Mouse (Mus musculus): Measurements from ENCODE around the gene Brox.
"Not testable (repeated sequence)": the region's sequence is repeated elsewhere in the genome, so short reads cannot be mapped to it uniquely, and the experiment has no call there.

DNA sequence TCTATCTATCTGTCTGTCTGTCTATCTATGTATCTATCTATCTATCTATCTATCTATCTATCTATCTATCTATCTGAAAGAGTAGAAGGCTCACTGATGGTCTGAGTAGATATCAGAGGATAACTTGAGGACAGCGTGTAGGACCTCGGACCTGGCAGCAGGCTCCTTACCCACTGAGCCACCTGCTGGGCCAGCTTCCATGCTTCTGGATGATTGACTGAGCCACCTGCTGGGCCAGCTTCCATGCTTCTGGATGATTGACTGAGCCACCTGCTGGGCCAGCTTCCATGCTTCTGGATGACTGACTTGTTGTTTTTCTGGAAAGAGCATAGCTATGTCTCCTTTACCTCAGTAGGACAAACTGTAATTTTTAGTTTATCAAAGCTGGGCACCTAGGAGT is 12.5 kb upstream of the Brox start:
- not testable (repeated sequence) for TF ChIP-seq CTCF (IDR thresholded peaks at IDR 0.05; ENCODE audit: control insufficient read depth, insufficient read depth, insufficient replicate concordance, low read depth, low read length); POLR2A (IDR thresholded peaks at IDR 0.05; ENCODE audit: control insufficient read depth, low read depth, low read length)

Measured in testis, adult 2 months (tissue).